Mouse (Mus musculus) olfactory bulb, adult 2 months (tissue): ENCODE results near the gene Sorl1.

Experiments
- CTCF ChIP-seq: fragments of 200-500 bp; IDR thresholded peaks from 2 replicates; pipeline ENCODE4 v1.5.1; 2012; ENCODE audit warnings: low read depth, mild to moderate bottlenecking, low read length, moderate library complexity; ENCODE audit not compliant: insufficient read depth
- POLR2A ChIP-seq: fragments of 200-500 bp; IDR thresholded peaks from 2 replicates; pipeline ENCODE4 v1.6.1; 2012; ENCODE audit warnings: mild to moderate bottlenecking, low read depth, low read length, moderate library complexity; ENCODE audit not compliant: insufficient read depth

DNA sequence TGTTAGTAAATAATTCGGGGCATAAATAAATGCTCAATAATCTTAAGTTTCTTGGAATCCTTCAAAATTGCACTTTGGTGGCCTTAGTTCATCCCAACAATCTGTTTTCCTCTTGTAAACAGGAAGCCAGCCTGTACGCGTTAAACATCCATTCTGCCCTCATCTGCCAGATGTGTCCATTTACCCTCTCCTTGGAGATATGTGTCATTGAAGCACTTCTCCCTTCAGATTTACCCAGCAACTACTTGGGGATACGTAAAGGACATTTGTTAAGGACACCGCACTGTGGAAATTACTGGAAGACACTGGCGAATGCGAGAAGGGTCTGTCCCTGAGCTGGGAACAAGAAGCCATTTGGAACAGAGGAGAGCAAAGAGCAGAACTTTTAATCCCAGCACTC is 44.9 kb upstream of the Sorl1 start:
- TF ChIP-seq CTCF (no peak), POLR2A (no peak)
